Mouse (Mus musculus): ENCODE measurements around the gene Grm2. TPM values are rescaled to one million over a fixed set of nuclear protein-coding genes. Genes with fewer than 3 reads are reported as not detected.
A peak's percentile ranks its signal among the peaks of the same experiment; 100 is the strongest.

Gene Grm2
- polyA plus RNA-seq, 1 experiment from 2014 or later: 0.11 TPM

- Histone ChIP-seq H3K27ac (replicated peaks; ENCODE audit: low read depth, low read length) (no peak overlapping the region), H3K36me3 (ENCODE audit: control insufficient read depth, insufficient read depth, low read length) (no peaks in the 10 kb centered on the region), H3K4me3 (ENCODE audit: low read depth, low read length) (no peak overlapping the region), H3K4me1 (ENCODE audit: control insufficient read depth, insufficient read depth, low read length) (peaks cover 4% of the 10 kb centered on the region; the same call in 1 of the 2 replicates), H3K27me3 (ENCODE audit: control insufficient read depth, insufficient read depth, low read length) (no peaks in the 10 kb centered on the region), H3K9ac (ENCODE audit: low read length) (no peak overlapping the region), H3K9me3 (ENCODE audit: control insufficient read depth, low read length) (no peaks in the 10 kb centered on the region), H3K4me2 (ENCODE audit: low read depth, severe bottlenecking) (no peak overlapping the region)
- ATAC-seq (ENCODE audit: insufficient number of reproducible peaks, low FRiP score, low TSS enrichment, low read depth) (no peak), DNase-seq (ENCODE audit: low spot score) (no peak)
- 93% methylated on average over 9 of the region's 9 CpGs for WGBS
Observed at GRCm38 (mm10) chr9:106681026-106681425, 25.1 kb upstream of the Grm2 start.

DNA sequence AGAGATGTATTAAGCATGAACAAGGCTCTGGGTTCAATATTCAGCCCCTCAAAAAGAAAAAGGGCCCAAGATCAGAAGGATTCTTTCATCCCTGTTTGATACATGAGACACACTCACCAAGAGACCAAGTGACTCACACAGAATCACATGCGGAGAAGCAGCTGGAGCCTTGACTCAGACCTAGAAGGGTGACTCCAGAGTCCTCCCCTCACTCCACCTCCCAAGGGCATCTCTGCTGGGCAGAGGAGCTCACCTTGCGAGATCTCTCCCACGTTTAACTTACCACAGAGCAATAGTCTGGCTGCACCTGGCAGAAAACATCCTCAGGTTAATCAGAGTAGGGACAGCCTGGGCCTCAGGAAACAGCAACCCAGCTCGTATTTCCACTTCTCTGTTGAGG is 22.4 kb upstream of the Grm2 start:
- Histone ChIP-seq H3K4me1 (ENCODE audit: control insufficient read depth, insufficient read depth, low read length) (no peaks in the 10 kb centered on the region), H3K27me3 (ENCODE audit: control insufficient read depth, insufficient read depth, low read length) (no peaks in the 10 kb centered on the region), H3K9ac (ENCODE audit: low read length) (no peak overlapping the region), H3K4me3 (ENCODE audit: low read depth, low read length) (no peak overlapping the region), H3K9me3 (ENCODE audit: control insufficient read depth, low read length) (no peaks in the 10 kb centered on the region), H3K4me2 (ENCODE audit: low read depth, severe bottlenecking) (no peak overlapping the region), H3K27ac (replicated peaks; ENCODE audit: low read depth, low read length) (no peak overlapping the region), H3K36me3 (ENCODE audit: control insufficient read depth, insufficient read depth, low read length) (no peaks in the 10 kb centered on the region)
- WGBS: 82% methylated on average over 4 of the region's 4 CpGs
- no peak for ATAC-seq (ENCODE audit: insufficient number of reproducible peaks, low FRiP score, low TSS enrichment, low read depth)
- DNase-seq (ENCODE audit: low spot score): no peak

GRCm38 (mm10) chr9:106677702-106678101 is 21.8 kb upstream of the Grm2 start:
- Histone ChIP-seq H3K9ac (ENCODE audit: low read length) (no peak overlapping the region), H3K4me3 (ENCODE audit: low read depth, low read length) (no peak overlapping the region), H3K4me2 (ENCODE audit: low read depth, severe bottlenecking) (no peak overlapping the region), H3K4me1 (ENCODE audit: control insufficient read depth, insufficient read depth, low read length) (no peaks in the 10 kb centered on the region), H3K27me3 (ENCODE audit: control insufficient read depth, insufficient read depth, low read length) (no peaks in the 10 kb centered on the region), H3K36me3 (ENCODE audit: control insufficient read depth, insufficient read depth, low read length) (no peaks in the 10 kb centered on the region), H3K9me3 (ENCODE audit: control insufficient read depth, low read length) (no peaks in the 10 kb centered on the region), H3K27ac (replicated peaks; ENCODE audit: low read depth, low read length) (no peak overlapping the region)
- DNase-seq (ENCODE audit: low spot score) (no peak), ATAC-seq (ENCODE audit: insufficient number of reproducible peaks, low FRiP score, low TSS enrichment, low read depth) (no peak)
- WGBS: 85% methylated on average over 5 of the region's 5 CpGs

- H3K4me3 ChIP-seq (ENCODE audit: low read depth, low read length): no peak overlapping the region
Observed at GRCm38 (mm10) chr9:106676571-106676970, 20.7 kb upstream of the Grm2 start.

GRCm38 (mm10) chr9:106675965-106676364 is 20.1 kb upstream of the Grm2 start:
- H3K27ac ChIP-seq (replicated peaks; ENCODE audit: low read depth, low read length): no peak overlapping the region
- DNase-seq (ENCODE audit: low spot score) (no peak), ATAC-seq (ENCODE audit: insufficient number of reproducible peaks, low FRiP score, low TSS enrichment, low read depth) (no peak)
- no peaks in the 10 kb centered on the region for H3K27me3 ChIP-seq (ENCODE audit: control insufficient read depth, insufficient read depth, low read length)
- no peak overlapping the region for H3K4me3 ChIP-seq (ENCODE audit: low read depth, low read length)
- no peaks in the 10 kb centered on the region for H3K4me1 ChIP-seq (ENCODE audit: control insufficient read depth, insufficient read depth, low read length)
- WGBS: 78% methylated on average over 9 of the region's 9 CpGs
- H3K9ac ChIP-seq (ENCODE audit: low read length): no peak overlapping the region
- H3K36me3 ChIP-seq (ENCODE audit: control insufficient read depth, insufficient read depth, low read length): no peaks in the 10 kb centered on the region
- no peak overlapping the region for H3K4me2 ChIP-seq (ENCODE audit: low read depth, severe bottlenecking)
- H3K9me3 ChIP-seq (ENCODE audit: control insufficient read depth, low read length): no peaks in the 10 kb centered on the region

More at GRCm38 (mm10) chr9:106676571-106676970, 20.7 kb upstream of the Grm2 start:
- WGBS: 86% methylated on average over 4 of the region's 4 CpGs
- no peak for ATAC-seq (ENCODE audit: insufficient number of reproducible peaks, low FRiP score, low TSS enrichment, low read depth)
- no peaks in the 10 kb centered on the region for H3K9me3 ChIP-seq (ENCODE audit: control insufficient read depth, low read length)
- no peaks in the 10 kb centered on the region for H3K4me1 ChIP-seq (ENCODE audit: control insufficient read depth, insufficient read depth, low read length)
- no peak for DNase-seq (ENCODE audit: low spot score)
- H3K36me3 ChIP-seq (ENCODE audit: control insufficient read depth, insufficient read depth, low read length): no peaks in the 10 kb centered on the region
- H3K27me3 ChIP-seq (ENCODE audit: control insufficient read depth, insufficient read depth, low read length): no peaks in the 10 kb centered on the region
- no peak overlapping the region for H3K9ac ChIP-seq (ENCODE audit: low read length)
- H3K4me2 ChIP-seq (ENCODE audit: low read depth, severe bottlenecking): no peak overlapping the region
- H3K27ac ChIP-seq (replicated peaks; ENCODE audit: low read depth, low read length): no peak overlapping the region

- no peak for ATAC-seq (ENCODE audit: insufficient number of reproducible peaks, low FRiP score, low TSS enrichment, low read depth)
- Histone ChIP-seq H3K36me3 (ENCODE audit: control insufficient read depth, insufficient read depth, low read length) (no peaks in the 10 kb centered on the region), H3K4me1 (ENCODE audit: control insufficient read depth, insufficient read depth, low read length) (no peaks in the 10 kb centered on the region)
Observed at GRCm38 (mm10) chr9:106675480-106675879, 19.6 kb upstream of the Grm2 start.

GRCm38 (mm10) chr9:106673860-106674259 is 18.0 kb upstream of the Grm2 start:
- no peak overlapping the region for H3K4me2 ChIP-seq (ENCODE audit: low read depth, severe bottlenecking)
- WGBS: 95% methylated on average over 2 of the region's 2 CpGs
- H3K9ac ChIP-seq (ENCODE audit: low read length): no peak overlapping the region
- H3K27ac ChIP-seq (replicated peaks; ENCODE audit: low read depth, low read length): no peak overlapping the region
- no peaks in the 10 kb centered on the region for H3K36me3 ChIP-seq (ENCODE audit: control insufficient read depth, insufficient read depth, low read length)
- DNase-seq (ENCODE audit: low spot score) (no peak), ATAC-seq (ENCODE audit: insufficient number of reproducible peaks, low FRiP score, low TSS enrichment, low read depth) (no peak)
- H3K4me1 ChIP-seq (ENCODE audit: control insufficient read depth, insufficient read depth, low read length): no peaks in the 10 kb centered on the region
- H3K27me3 ChIP-seq (ENCODE audit: control insufficient read depth, insufficient read depth, low read length): no peaks in the 10 kb centered on the region
- no peaks in the 10 kb centered on the region for H3K9me3 ChIP-seq (ENCODE audit: control insufficient read depth, low read length)
- no peak overlapping the region for H3K4me3 ChIP-seq (ENCODE audit: low read depth, low read length)

More at GRCm38 (mm10) chr9:106675480-106675879, 19.6 kb upstream of the Grm2 start:
- no peak overlapping the region for H3K4me2 ChIP-seq (ENCODE audit: low read depth, severe bottlenecking)
- peak; percentile 88 for DNase-seq (ENCODE audit: low spot score)
- no peaks in the 10 kb centered on the region for H3K27me3 ChIP-seq (ENCODE audit: control insufficient read depth, insufficient read depth, low read length)
- no peaks in the 10 kb centered on the region for H3K9me3 ChIP-seq (ENCODE audit: control insufficient read depth, low read length)
- H3K27ac ChIP-seq (replicated peaks; ENCODE audit: low read depth, low read length): no peak overlapping the region
- H3K4me3 ChIP-seq (ENCODE audit: low read depth, low read length): no peak overlapping the region
- no peak overlapping the region for H3K9ac ChIP-seq (ENCODE audit: low read length)
- WGBS: 0% methylated on average over 1 of the region's 1 CpGs

GRCm38 (mm10) chr9:106664856-106665255 is 9.0 kb upstream of the Grm2 start:
- Histone ChIP-seq H3K4me3 (ENCODE audit: low read depth, low read length) (no peak overlapping the region), H3K9ac (ENCODE audit: low read length) (no peak overlapping the region), H3K36me3 (ENCODE audit: control insufficient read depth, insufficient read depth, low read length) (no peaks in the 10 kb centered on the region; the same call in 1 of the 2 replicates), H3K27me3 (ENCODE audit: control insufficient read depth, insufficient read depth, low read length) (no peaks in the 10 kb centered on the region), H3K27ac (replicated peaks; ENCODE audit: low read depth, low read length) (no peak overlapping the region), H3K4me2 (ENCODE audit: low read depth, severe bottlenecking) (no peak overlapping the region), H3K4me1 (ENCODE audit: control insufficient read depth, insufficient read depth, low read length) (no peaks in the 10 kb centered on the region), H3K9me3 (ENCODE audit: control insufficient read depth, low read length) (no peaks in the 10 kb centered on the region)
- WGBS: 77% methylated on average over 6 of the region's 6 CpGs
- DNase-seq (ENCODE audit: low spot score) (no peak), ATAC-seq (ENCODE audit: insufficient number of reproducible peaks, low FRiP score, low TSS enrichment, low read depth) (no peak)

GRCm38 (mm10) chr9:106664433-106664832 is 8.6 kb upstream of the Grm2 start:
- Histone ChIP-seq H3K27me3 (ENCODE audit: control insufficient read depth, insufficient read depth, low read length) (no peaks in the 10 kb centered on the region), H3K4me1 (ENCODE audit: control insufficient read depth, insufficient read depth, low read length) (no peaks in the 10 kb centered on the region), H3K9ac (ENCODE audit: low read length) (no peak overlapping the region), H3K27ac (replicated peaks; ENCODE audit: low read depth, low read length) (no peak overlapping the region), H3K36me3 (ENCODE audit: control insufficient read depth, insufficient read depth, low read length) (no peaks in the 10 kb centered on the region; the same call in 1 of the 2 replicates), H3K4me2 (ENCODE audit: low read depth, severe bottlenecking) (no peak overlapping the region), H3K4me3 (ENCODE audit: low read depth, low read length) (no peak overlapping the region), H3K9me3 (ENCODE audit: control insufficient read depth, low read length) (no peaks in the 10 kb centered on the region)
- 85% methylated on average over 4 of the region's 4 CpGs for WGBS
- DNase-seq (ENCODE audit: low spot score) (no peak), ATAC-seq (ENCODE audit: insufficient number of reproducible peaks, low FRiP score, low TSS enrichment, low read depth) (no peak)
